Mouse (Mus musculus): ENCODE measurements around the gene Olfr1176.

- TF ChIP-seq CTCF (IDR thresholded peaks at IDR 0.05; ENCODE audit: insufficient read depth, low read length) (no peak), POLR2A (IDR thresholded peaks at IDR 0.05; ENCODE audit: borderline replicate concordance, extremely low read depth, low read depth, low read length) (no peak)
Measured at GRCm38 (mm10) chr2:88327115-88327514, 9.4 kb upstream of the Olfr1176 start, which contains the start of gene Olfr1175-ps.

Measured in lung, adult 2 months (tissue).